Mouse (Mus musculus) embryonic fibroblast, embryonic 13.5 days (primary cell): ENCODE measurements around the gene Mccc1.

ENCODE experiments used
- CTCF ChIP-seq: IDR thresholded peaks from 2 replicates; pipeline ENCODE4 v1.5.1; 2011; ENCODE audit warnings: mild to moderate bottlenecking, control low read depth, low read length, moderate library complexity, borderline replicate concordance; ENCODE audit not compliant: insufficient read depth
- POLR2A ChIP-seq: IDR thresholded peaks from 2 replicates; pipeline ENCODE4 v1.6.1; 2011; ENCODE audit warnings: low read depth, mild to moderate bottlenecking, control low read depth, low read length, moderate library complexity

DNA sequence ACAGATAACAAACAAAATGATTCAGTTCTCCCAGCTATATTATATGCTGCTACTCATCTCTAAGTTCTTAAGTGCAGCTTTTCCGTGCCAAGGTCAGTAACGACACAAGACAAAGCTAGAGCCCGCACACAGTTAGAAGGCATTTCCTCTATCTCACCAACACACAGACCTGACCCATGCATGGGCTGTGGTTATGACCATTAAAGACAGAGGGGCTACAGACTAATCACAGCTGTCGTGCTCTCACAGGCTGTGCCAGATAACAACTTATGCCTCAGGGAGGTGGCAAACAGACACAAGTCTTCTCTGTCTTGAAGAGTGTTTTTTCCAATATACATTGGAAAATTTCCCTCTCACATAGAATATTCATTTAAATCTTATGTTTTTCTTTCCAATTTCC is 35.5 kb downstream of the Mccc1 start:
- TF ChIP-seq POLR2A (no peak), CTCF (no peak)
